Mouse (Mus musculus) A20 (cell line): Measurements from ENCODE around the gene Sash1.

ENCODE experiments used
- DNase-seq: peaks from one replicate; pipeline ENCODE4 v3.0.0-alpha.2; 2011; ENCODE audit warnings: low read depth, low spot score

Gene Sash1

DNA sequence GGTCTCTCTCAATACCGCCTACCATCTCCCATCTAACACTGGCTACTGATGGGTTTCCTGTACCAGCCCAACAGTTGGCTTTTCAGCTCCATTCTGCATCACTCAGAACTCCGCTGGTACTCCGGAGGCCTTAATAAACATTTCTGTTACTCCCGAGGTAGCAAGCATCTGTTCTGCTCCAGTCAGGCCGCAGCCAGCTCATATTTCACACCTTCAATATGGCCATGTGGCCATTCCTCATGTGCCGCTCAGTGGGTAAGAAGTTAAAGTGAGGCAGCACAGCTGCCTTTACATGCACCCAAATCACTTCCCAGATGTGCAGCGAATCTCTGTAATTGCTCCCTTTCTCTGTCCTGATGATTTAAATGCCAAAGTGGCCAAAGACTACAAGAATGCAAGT lies 32.5 kb downstream of the Sash1 start:
- DNase-seq, result no peak

DNA sequence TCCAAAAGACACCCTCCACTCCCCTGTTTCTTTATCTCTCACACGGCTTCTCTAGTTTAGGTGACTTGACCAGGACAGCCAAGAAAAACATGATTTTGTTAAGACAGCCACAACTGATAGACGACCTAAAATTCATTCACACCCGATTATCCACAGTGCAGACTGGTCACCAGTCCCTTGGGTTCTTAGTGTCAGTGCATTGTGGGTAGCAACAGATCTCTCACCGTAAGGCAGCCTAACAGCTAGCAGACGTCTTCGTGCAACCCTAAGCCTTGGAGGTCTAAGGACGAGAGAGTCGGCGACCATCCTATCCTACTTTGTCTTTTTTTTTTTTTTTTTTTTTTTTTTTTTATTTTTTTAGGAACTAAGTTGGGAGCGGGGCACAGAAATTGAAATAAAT lies 34.2 kb downstream of the Sash1 start:
- DNase-seq, result no peak

DNA sequence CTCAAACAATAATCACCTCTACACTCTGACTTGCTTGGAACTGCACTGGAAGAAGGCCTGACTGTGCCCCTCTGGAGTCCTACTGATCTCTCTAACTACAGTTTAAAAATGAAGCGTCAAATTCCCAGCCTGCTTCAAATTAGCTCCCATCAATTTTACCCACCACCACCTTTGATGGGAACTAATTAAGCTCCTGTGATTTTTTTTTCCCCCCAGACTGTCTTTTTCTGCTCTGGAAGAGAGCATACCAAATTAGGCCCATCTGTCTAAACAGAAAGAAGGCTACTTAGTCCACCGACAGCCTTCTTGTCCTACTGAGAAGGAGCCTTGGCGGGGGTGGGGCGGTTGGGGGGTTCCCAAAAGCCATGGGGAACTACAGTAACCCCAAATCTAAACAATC lies 37.9 kb downstream of the Sash1 start:
- DNase-seq, result no peak

DNA sequence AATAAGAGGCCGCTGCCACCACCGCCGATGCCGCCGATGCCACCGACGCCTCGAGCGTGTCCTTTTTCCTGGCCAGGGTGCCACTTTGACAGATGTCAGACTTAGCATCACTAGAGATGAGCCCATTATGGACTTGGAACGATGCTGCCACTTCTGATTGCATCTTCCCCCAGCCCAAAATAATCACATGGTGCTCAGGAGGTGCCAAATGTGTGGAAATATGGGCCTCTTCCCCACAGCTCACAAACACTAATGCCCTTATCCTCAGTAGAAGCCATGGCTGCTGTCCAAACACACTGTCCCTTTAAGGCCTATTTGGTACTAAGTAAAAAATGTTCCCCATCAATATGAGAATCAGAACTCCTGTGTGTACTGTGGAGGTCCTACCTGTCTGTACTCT lies 39.6 kb downstream of the Sash1 start:
- no peak for DNase-seq

DNA sequence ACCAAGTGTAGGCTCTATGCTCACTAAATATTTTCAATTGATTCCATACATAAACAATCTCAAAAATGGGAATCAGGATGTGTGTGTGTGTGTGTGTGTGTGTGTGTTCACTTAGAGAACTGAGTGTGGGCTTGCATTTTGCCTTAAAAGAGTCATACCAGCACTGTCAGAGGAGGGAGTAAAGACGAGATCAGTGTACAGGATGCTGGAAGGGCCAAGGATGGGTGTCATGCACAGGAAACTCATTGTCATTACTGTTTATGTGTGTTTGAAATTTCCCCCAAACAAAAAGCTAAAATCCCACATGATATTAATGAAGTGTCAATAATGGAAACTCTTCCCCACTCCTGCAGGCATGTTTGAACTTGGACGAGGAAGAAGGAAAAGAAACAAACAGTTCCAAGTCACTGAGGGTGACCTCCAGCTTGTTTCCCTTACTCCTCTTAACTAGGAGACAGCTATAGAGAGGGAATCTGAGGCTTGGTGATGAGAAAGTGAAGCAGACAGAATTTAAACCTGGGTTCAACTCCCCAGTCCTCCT lies 40.6 kb downstream of the Sash1 start:
- DNase-seq, result no peak

DNA sequence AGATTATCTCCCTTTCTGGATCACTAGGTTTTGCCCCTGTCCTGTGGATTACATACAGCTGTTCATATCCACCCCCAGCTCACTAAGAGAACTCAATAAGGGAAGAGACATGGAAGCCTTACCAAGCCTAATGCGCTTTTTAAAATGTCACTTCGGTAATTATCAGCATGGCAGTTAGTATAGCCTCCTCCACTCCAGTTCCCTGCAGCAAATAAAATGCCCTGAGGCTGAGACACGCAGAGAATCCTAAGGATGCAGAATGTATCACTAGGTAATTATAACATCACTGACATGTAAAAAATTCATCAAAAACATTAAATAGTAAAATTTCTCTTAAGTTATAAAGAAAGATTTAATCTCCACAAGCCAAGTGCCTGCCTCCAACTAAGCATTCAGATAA lies 45.9 kb downstream of the Sash1 start:
- no peak for DNase-seq

DNA sequence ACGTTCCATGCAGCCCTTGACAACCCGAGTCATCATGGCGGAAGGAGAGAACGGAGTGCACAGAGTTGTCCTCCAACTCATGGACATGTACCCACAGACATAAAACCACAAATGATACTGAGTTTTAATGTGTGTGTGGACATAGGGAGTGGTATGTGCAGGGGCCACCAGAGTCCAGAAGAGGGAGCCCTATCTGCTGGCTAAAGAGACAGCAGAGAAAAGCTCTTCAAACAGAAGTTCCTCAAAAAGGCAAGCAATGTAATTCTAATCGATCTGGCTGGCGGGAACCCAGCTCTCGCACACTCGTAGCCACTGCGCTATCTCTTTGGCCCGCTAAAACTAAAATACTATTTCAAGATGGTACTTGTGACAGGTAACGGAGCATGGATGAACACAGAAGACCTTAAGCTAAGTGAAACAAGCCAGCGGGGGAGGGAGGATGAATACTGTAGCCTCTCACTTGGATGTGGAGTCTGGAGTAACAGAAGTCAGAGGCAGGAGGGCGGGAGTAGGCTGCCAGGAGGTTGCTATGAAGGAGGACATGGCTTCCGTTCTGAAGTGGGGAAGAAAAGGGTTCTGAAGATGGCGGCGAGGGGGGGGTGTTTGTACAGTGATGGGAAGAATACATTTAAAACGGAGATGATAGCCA lies 51.9 kb downstream of the Sash1 start:
- DNase-seq, result no peak

DNA sequence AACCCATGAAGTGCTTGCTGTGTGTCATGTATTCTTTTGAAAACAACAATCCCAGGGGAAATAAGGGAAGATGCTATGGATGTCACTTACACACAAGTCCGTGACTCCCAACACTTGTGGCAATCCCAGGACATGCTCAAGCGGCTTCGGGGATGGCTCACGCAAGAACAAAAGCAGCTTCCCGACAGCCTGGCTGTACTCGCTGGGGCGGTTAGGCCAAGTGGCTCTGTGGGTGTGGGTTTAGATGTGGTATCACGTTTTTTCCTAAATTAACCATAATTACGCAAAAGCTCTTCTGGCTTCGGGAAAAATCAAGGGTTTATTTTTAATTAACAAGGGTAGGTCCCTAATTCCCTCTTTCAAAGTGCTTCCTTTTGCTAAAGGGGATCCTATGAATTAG lies 59.6 kb downstream of the Sash1 start:
- DNase-seq, result no peak

DNA sequence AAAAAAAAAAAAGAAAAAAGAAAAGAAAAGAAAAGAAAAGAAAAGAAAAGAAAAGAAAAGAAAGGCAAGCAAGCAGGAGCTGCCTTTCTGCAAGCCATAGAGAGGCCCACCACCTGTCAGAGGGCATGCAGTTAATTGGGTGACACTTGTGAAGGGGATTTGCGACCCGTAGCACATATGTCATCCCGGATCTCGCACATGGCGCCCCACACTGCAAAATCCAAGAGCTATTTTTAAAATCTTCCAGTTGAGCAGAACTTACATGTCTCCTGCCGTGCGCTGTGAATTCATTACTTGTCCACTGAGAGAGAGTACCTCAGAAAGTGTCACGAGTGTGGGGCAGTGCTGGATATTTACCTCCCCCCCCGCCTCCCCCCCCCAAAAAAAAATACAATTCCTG lies 60.0 kb downstream of the Sash1 start:
- no peak for DNase-seq

DNA sequence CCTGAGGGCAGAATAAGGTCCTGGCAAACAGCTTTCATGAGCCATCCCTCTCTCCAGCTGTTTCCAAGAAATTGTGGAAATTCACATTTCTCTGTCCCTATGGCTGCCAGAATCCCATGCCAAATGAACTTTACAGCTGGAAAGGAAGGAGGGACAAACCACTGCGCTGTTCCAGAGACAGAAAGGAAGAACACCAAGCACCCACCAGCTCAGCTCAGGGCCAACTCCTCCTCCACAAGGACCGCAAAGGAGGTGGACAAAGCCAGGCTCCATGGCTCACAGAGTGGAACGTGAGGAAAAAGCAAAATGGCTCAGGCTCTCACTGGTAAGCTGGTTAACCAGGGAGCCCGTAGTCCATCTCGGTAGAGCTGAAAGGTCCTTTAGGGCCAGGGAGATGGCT lies 67.8 kb downstream of the Sash1 start:
- no peak for DNase-seq

DNA sequence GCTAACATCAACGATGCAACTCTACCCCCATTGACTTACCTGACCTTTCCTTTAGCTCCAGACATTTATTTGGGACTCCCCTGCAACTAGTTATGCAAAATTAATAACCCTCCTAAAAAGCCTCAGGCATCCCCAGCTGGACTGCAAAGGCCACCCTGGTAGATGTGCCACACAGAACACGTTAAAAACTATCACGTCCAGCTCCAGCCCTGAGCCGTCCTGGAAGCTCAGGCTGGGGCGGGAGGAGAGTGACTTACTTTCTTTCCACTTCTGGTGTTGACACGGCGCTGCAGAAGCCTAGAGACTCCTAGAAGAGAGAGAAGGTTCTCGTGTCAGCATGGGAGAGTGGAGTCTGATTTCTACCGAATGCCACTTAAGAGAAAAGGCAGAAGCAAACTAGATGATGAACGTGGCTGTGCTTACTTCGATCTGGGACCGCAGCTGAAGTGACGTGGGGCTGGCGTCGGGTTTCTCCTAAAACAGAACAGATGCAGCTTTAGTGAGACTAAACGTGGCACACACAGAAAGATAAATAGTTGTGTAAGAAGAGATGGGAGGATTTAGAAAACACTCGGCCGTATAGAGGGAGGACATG lies 71.8 kb downstream of the Sash1 start:
- DNase-seq, result no peak

DNA sequence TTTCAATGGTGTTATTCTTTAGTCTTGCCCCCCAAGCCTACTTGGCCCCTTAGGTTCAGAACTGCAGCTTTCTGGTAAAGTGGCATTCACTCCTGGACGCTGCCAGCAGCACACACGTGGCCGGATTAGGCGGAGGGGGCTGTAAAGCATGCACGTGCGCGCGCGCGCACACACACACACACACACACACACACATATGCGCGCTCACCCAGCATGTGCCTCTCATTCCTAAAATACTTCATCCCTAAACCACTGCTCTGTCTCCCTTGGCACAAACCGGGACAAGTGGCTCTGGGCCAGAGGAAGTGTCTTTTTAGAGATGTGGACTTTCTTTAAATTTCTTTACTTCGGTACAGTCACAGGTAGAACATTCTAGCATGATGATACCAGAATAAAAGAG lies 72.6 kb downstream of the Sash1 start:
- DNase-seq, result no peak

DNA sequence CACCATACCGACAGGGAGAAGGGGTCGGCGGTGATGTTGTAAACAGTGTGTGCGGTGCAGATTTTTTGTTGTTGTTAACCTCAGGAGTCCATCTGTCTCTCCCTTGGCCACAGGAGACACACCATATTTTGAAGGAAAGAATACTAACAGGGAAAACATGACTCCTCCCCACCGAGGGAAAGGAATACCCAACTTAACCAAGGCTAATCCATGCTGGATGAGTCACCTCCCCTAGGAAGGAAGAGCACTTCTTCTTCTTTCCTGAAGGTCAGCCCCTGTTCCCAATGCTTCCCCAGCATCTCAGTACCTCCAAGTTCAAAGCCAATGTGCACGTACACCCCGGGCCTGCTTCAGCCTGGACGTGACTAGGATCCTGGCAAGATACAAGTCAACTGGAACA lies 73.1 kb downstream of the Sash1 start:
- DNase-seq, result no peak

DNA sequence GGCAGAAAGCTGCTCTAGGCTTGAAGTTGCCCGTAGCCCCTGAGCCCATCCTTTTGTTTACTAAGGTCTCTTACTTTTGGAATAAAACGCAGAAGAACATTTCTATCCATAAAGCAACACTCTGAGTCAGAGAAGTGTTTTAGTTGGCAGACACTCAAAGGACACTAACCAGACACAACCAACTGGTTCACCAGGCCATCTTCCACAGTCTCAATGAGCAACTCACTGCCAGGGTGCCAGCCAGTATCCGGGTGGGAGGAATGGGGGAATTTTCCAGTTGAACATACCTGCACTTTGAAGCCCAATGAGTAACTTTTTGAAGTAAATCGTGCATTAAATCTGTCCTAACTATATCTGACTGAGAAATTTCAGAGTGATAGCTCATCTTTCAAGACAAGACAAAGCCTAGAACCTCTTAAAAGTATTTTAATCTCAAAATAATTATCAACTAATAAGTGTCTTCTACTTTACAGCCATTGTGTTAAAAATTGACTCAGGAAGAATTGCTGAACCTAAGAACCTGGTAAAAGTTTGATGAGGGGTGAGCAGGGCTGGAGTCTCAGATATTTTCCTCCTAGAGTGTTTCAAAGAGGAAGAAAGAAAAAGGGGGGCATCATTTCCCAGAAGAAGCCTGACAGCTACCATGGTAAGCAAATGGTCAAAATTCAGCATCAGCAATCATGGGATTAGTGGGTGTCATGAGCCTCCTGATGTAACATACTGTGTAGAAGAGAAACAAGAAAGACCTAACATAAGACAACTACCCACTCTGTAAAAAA lies 74.4 kb downstream of the Sash1 start:
- DNase-seq, result no peak

DNA sequence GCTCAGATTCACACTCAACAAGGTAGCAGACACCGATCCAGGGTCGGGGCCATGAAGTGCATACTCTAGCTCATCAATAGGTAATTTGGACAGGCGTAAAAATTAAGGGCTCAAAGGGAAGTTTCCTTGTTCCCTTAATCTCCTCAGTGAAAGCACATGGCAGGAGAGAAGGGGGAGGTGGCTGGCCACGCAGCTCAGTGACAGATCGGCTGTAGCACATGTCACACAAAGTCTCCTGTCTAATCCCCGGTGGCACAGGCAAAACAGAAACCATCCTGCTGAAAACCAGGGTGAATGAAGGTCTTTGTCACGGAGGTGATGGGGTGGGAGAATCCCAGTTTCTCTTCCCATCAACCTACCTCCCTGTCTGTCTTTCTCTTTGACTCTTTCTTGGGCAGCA lies 75.4 kb downstream of the Sash1 start:
- no peak for DNase-seq

DNA sequence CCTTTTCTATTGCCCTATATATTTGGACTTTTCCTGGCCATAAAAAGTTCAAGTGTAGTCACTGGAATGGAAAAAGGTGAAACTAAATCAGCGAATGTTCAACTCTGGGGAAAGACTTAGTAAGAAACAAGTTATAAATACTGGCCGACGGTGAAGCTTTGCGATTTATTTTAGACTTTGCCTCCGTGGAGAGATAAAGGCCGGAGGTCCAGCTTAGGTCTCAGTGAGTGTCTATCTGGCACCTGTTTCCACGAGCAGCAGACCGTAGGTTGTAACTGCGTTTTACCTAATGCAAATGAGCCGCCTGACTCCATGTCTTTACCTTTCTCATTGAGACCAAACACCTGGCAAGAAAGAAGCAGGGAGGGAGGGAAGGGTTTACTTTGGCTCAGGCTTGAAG lies 77.5 kb downstream of the Sash1 start:
- DNase-seq, result no peak

DNA sequence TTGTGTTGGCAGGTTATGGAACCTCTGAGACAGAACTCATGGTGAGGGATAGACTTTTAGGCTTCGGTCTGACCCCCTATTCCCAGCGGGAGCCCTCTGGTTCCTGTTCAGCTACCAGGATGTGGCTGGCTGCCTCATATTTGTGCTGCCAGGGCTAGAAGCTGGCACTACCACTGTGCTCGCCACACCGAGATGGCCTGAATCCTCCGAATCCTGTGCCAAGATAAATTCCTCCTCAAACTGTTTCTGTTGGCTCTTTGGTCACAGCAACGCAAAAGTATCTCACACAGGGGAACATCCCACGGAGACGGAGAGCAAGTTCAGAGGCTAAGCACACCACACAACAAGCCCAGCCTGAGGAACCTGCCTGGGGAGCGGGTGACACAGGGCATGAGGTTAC lies 78.3 kb downstream of the Sash1 start:
- no peak for DNase-seq

DNA sequence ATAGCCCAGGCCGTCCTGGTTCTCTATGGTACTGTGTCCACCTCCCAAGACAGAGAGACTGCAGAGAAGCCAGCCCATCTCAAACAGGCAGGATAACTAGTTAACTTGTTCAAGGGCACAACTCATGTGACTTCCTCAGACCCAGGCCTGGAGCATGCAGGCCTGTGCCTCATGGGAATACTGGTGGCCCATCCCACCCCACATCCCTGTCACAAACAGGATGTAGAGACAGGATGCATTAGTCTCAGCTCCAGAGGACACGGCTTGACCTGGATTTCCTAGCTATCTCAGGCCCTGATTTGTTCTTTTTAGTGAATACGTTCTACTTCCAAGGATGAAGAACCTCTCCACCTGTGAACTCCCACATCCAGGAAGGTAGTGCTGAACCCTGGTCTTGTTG lies 80.5 kb downstream of the Sash1 start:
- no peak for DNase-seq

DNA sequence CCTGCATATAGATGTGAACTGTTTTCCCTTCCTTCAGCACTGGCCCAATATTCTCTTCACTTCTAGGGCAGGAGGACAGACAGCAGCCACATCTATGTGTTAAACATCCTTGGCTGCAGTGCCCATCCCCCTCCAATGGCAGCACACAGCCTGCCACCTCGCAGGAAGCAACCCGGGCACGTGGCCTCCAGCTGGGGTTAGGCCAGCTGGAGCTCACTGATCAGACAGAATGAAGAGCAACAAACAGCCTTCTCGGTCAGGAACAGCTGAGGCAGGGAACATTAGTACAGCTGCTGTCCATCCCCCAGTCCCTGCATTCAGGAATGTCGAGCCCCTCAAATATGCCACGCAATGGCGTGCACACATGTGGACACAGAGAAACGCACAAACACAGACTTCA lies 81.6 kb downstream of the Sash1 start:
- no peak for DNase-seq

DNA sequence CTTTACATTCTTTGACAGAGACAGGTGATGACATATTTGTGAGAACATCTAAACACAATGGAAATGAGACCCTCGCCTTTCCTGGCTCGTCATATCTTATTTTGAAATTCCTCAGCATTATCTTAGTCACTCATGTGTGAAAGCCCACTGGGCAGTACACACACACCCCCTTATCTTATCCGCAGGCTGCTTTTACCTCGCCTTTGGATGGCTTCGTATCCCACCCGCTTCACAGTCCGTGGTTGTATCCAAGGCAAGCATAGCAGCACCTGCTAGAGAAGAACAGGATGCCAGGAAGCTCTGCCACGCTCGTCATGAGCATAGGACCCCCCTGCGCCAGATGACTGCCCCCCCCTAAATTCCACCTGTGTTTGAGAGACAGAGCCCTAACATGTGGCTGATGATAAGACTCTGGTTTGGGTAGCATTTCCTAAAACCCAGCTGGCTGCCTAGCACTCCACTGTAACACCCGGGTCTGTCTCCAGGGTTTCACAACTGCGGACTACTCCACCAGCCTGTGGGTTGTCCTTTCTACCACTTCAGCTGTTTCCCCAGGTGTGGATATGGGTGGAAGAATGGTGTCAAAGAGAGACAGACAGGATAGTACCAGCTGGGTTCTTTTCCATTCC lies 84.0 kb downstream of the Sash1 start:
- DNase-seq, result no peak

DNA sequence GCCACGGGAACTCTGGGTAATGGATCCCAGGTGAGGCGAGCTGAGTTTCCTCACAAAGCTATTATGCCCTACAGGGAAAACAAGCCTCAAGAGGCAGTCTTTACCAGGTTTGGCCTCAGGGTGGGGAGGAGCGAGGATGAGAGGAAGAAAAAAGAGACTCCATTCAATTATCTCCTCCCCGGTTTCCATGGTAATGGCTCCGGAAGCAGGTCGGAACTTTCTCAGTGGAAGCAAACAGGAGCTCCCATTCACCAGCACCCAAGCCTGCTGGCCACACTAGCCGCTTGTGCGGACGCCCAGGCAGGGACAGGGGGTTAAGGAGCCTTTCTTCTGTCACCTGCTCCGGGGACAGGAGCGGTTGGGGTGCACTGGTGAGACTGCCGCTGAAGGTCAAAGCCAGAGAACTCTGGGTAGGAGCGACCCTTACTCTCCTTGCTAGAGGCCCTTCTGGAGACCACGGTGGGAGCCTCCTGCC lies 84.7 kb downstream of the Sash1 start:
- DNase-seq, result no peak

DNA sequence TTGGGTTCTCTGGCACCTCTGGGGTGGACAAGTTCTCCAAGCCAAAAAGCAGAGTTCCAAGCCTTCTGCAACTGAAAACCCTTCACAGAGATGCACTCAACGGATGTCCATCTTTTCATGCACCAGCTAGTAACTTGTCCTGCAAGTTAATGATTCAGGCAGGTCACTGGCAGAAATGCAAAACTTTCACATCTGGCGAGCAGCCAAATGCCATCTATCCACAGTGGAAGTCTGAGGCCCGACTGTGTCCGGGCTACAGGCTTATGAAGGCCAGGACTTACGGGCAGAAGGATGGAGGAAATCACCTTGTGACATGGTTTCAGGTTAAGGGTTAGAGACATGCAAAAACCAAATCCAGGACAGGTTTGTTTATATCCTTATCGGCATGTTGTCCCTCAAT lies 88.0 kb downstream of the Sash1 start:
- no peak for DNase-seq
